Mouse (Mus musculus) forebrain, embryonic 11.5 days (tissue): ENCODE measurements at regions not wholly inside any gene's neighbourhood (a gene's known extent, or its start where the extent isn't known, plus 50 kb on each side); places are given as distances from the start of the nearest gene placed in this dataset.

Experiments used
- ATAC-seq: fragments of 200-750 bp; cut with Nextera tagmentation; replicated peaks from 2 replicates; pipeline ENCODE4 v1.8.0; 2017; ENCODE audit warnings: moderate TSS enrichment; ENCODE audit not compliant: low FRiP score
- DNase-seq: peaks from one replicate; pipeline ENCODE4 v3.0.0-alpha.2; 2017; ENCODE audit warnings: low spot score
- H3K27ac ChIP-seq: fragments of 300-500 bp; sonication (generic); 2 replicates; pipeline ENCODE4 v1.5.1; 2014; ENCODE audit warnings: low read depth, low read length
- H3K27me3 ChIP-seq: fragments of 300-500 bp; sonication (generic); 2 replicates; pipeline ENCODE4 v1.6.1; 2014; ENCODE audit warnings: mild to moderate bottlenecking, low read length, mixed read lengths; ENCODE audit not compliant: control insufficient read depth, insufficient read depth
- H3K36me3 ChIP-seq: fragments of 300-500 bp; sonication (generic); 2 replicates; pipeline ENCODE4 v1.6.1; 2014; ENCODE audit warnings: mild to moderate bottlenecking, low read length, moderate library complexity, mixed read lengths; ENCODE audit not compliant: control insufficient read depth, insufficient read depth
- H3K4me1 ChIP-seq: fragments of 300-500 bp; sonication (generic); replicated peaks from 2 replicates; pipeline ENCODE4 v1.6.1; 2014; ENCODE audit warnings: low read length, mixed read lengths; ENCODE audit not compliant: control insufficient read depth, insufficient read depth
- H3K4me2 ChIP-seq: fragments of 300-500 bp; sonication (generic); 2 replicates; pipeline ENCODE4 v1.6.1; 2014; ENCODE audit warnings: low read depth, mild to moderate bottlenecking, low read length, moderate library complexity, mixed read lengths; ENCODE audit not compliant: severe bottlenecking
- H3K4me3 ChIP-seq: fragments of 300-500 bp; sonication (generic); 2 replicates; pipeline ENCODE4 v1.5.1; 2014; ENCODE audit warnings: low read depth, low read length
- H3K9ac ChIP-seq: fragments of 300-500 bp; sonication (generic); 2 replicates; pipeline ENCODE4 v1.6.1; 2014; ENCODE audit warnings: low read length
- H3K9me3 ChIP-seq: fragments of 300-500 bp; sonication (generic); 2 replicates; pipeline ENCODE4 v1.6.1; 2016; ENCODE audit warnings: low read length, mixed read lengths; ENCODE audit not compliant: control insufficient read depth
- WGBS: fragments of 180-500 bp; shearing (Covaris S2); extraction: QIAGEN DNeasy Blood & Tissue Kit; methylation state at CpG from one replicate; pipeline ENCODE4 v1.1.7; 2014; 5-methylcytosine and 5-hydroxymethylcytosine counted together

- DNase-seq (no peak), ATAC-seq (no peak)
- H3K9me3 ChIP-seq, result no peaks in the 10 kb centered on the region
- no peaks in the 10 kb centered on the region for H3K4me1 ChIP-seq
- H3K4me2 ChIP-seq, result no peak overlapping the region
- H3K36me3 ChIP-seq, result no peaks in the 10 kb centered on the region
- WGBS, result 90% methylated on average over 1 of the region's 1 CpGs
- no peak overlapping the region for H3K9ac ChIP-seq
- H3K27me3 ChIP-seq, result no peaks in the 10 kb centered on the region
- H3K27ac ChIP-seq, result no peak overlapping the region
- H3K4me3 ChIP-seq, result no peak overlapping the region
Observed at GRCm38 (mm10) chr9:23911851-23912250, 185.9 kb upstream of the Npsr1 start.

GRCm38 (mm10) chr9:23917345-23917744 lies 180.5 kb upstream of the Npsr1 start:
- Histone ChIP-seq H3K9me3 (no peaks in the 10 kb centered on the region), H3K9ac (no peak overlapping the region), H3K4me3 (no peak overlapping the region), H3K27ac (no peak overlapping the region), H3K4me2 (no peak overlapping the region), H3K36me3 (no peaks in the 10 kb centered on the region), H3K27me3 (no peaks in the 10 kb centered on the region), H3K4me1 (no peaks in the 10 kb centered on the region)
- 91% methylated on average over 5 of the region's 5 CpGs for WGBS
- no peak for DNase-seq
- no peak for ATAC-seq

- Histone ChIP-seq H3K4me1 (no peaks in the 10 kb centered on the region), H3K27ac (no peak overlapping the region), H3K4me2 (no peak overlapping the region), H3K9ac (no peak overlapping the region), H3K27me3 (no peaks in the 10 kb centered on the region), H3K9me3 (no peaks in the 10 kb centered on the region), H3K36me3 (no peaks in the 10 kb centered on the region), H3K4me3 (no peak overlapping the region)
- 75% methylated on average over 3 of the region's 3 CpGs for WGBS
- no peak for DNase-seq
- ATAC-seq, result peak; percentile 80
Observed at GRCm38 (mm10) chr9:23919191-23919904, 178.4 kb upstream of the Npsr1 start.

- no peak for ATAC-seq
- Histone ChIP-seq H3K9ac (no peak overlapping the region), H3K9me3 (no peaks in the 10 kb centered on the region), H3K36me3 (no peaks in the 10 kb centered on the region), H3K27ac (no peak overlapping the region), H3K27me3 (no peaks in the 10 kb centered on the region), H3K4me1 (no peaks in the 10 kb centered on the region), H3K4me2 (no peak overlapping the region), H3K4me3 (no peak overlapping the region)
- no peak for DNase-seq
Observed at GRCm38 (mm10) chr9:23932185-23932584, 165.6 kb upstream of the Npsr1 start.

GRCm38 (mm10) chr9:23934282-23934681 lies 163.5 kb upstream of the Npsr1 start:
- H3K4me2 ChIP-seq, result no peak overlapping the region
- DNase-seq (no peak), ATAC-seq (no peak)
- H3K27me3 ChIP-seq, result no peaks in the 10 kb centered on the region
- 82% methylated on average over 3 of the region's 3 CpGs for WGBS
- H3K9ac ChIP-seq, result no peak overlapping the region
- H3K4me1 ChIP-seq, result no peaks in the 10 kb centered on the region
- no peaks in the 10 kb centered on the region for H3K36me3 ChIP-seq
- H3K4me3 ChIP-seq, result no peak overlapping the region
- no peak overlapping the region for H3K27ac ChIP-seq
- no peaks in the 10 kb centered on the region for H3K9me3 ChIP-seq

GRCm38 (mm10) chr9:23952543-23952942 lies 145.3 kb upstream of the Npsr1 start:
- H3K4me1 ChIP-seq, result no peaks in the 10 kb centered on the region
- WGBS, result 92% methylated on average over 2 of the region's 2 CpGs
- H3K9ac ChIP-seq, result no peak overlapping the region
- no peaks in the 10 kb centered on the region for H3K27me3 ChIP-seq
- DNase-seq (no peak), ATAC-seq (no peak)
- H3K9me3 ChIP-seq, result no peaks in the 10 kb centered on the region
- H3K4me3 ChIP-seq, result no peak overlapping the region
- no peak overlapping the region for H3K27ac ChIP-seq
- no peak overlapping the region for H3K4me2 ChIP-seq
- H3K36me3 ChIP-seq, result no peaks in the 10 kb centered on the region

- ATAC-seq (no peak), DNase-seq (no peak)
Observed at GRCm38 (mm10) chr9:23956593-23956992, 141.2 kb upstream of the Npsr1 start.

GRCm38 (mm10) chr9:23969736-23970135 lies 128.1 kb upstream of the Npsr1 start:
- H3K4me1 ChIP-seq, result no peaks in the 10 kb centered on the region
- no peak for DNase-seq
- no peak overlapping the region for H3K4me3 ChIP-seq
- H3K9ac ChIP-seq, result no peak overlapping the region
- no peaks in the 10 kb centered on the region for H3K36me3 ChIP-seq
- no peak for ATAC-seq
- no peaks in the 10 kb centered on the region for H3K9me3 ChIP-seq
- no peak overlapping the region for H3K27ac ChIP-seq
- H3K4me2 ChIP-seq, result no peak overlapping the region
- no peaks in the 10 kb centered on the region for H3K27me3 ChIP-seq
- 87% methylated on average over 2 of the region's 2 CpGs for WGBS

More at GRCm38 (mm10) chr9:23956593-23956992, 141.2 kb upstream of the Npsr1 start:
- Histone ChIP-seq H3K36me3 (no peaks in the 10 kb centered on the region), H3K4me1 (no peaks in the 10 kb centered on the region), H3K9ac (no peak overlapping the region), H3K27me3 (no peaks in the 10 kb centered on the region), H3K4me3 (no peak overlapping the region), H3K9me3 (no peaks in the 10 kb centered on the region), H3K27ac (no peak overlapping the region), H3K4me2 (no peak overlapping the region)

- ATAC-seq, result no peak
Observed at GRCm38 (mm10) chr9:23973206-23973605, 124.6 kb upstream of the Npsr1 start.

More at GRCm38 (mm10) chr9:23973206-23973605, 124.6 kb upstream of the Npsr1 start:
- no peaks in the 10 kb centered on the region for H3K27me3 ChIP-seq
- H3K9me3 ChIP-seq, result no peaks in the 10 kb centered on the region
- DNase-seq, result no peak
- no peaks in the 10 kb centered on the region for H3K4me1 ChIP-seq
- H3K27ac ChIP-seq, result no peak overlapping the region
- H3K4me2 ChIP-seq, result no peak overlapping the region
- no peaks in the 10 kb centered on the region for H3K36me3 ChIP-seq
- H3K4me3 ChIP-seq, result no peak overlapping the region
- WGBS, result 78% methylated on average over 1 of the region's 1 CpGs
- H3K9ac ChIP-seq, result no peak overlapping the region
